Mouse (Mus musculus) spleen, adult 18-20 months (tissue): Measurements from ENCODE around the gene Cpsf4l.
A peak's percentile ranks its signal among the peaks of the same experiment; 100 is the strongest.

Source experiments
- DNase-seq, 2 experiments: peaks; one replicate each; pipeline ENCODE4 v3.0.0; 2022; ENCODE audit warnings: mixed read lengths in 2 of 2

The Cpsf4l gene

DNA sequence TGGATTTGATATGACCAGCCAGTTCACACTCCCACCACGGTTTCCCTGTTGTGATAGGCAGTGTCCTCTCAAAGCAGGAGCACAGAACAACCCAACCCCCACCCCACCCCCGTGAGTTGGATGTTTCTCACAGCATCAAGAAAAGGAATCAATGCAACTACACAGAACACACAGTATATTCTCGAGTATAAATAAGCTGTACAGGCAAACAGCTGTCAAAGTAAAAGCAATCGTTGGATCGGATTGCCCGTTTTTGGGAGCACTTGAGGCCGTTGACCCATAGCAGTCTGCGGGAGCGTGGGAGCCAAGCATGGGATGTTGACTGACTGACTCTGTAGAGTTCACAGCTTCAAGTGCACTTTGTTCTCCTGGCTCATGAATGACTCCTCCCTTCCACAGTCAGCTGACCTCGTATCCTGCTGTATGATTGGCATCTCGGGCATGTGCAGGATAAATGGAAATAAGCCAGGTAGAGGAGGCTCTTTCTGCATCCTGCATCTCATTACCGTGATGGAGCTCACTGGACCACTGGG lies 11.7 kb downstream of the Cpsf4l start:
- DNase-seq, result no peak

DNA sequence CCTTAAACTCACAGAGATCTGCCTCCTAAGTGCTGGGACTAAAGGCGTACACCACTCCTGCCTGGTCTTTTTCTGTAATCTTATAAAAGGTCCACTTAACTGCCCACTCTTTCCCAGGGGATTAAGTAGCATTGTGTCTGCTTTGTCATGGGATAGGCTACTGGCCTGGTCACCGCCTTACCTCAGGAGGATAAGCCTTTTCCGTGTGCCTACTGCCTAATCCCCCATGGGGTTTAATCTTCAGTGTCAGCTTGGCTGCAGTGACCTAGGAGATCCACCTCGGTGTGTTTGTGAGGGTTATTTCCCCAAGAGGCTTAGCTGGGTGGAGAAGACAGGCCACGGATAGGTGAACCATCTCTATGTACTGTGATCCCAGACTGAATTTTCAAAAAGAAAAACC lies 12.2 kb downstream of the Cpsf4l start:
- no peak for DNase-seq

DNA sequence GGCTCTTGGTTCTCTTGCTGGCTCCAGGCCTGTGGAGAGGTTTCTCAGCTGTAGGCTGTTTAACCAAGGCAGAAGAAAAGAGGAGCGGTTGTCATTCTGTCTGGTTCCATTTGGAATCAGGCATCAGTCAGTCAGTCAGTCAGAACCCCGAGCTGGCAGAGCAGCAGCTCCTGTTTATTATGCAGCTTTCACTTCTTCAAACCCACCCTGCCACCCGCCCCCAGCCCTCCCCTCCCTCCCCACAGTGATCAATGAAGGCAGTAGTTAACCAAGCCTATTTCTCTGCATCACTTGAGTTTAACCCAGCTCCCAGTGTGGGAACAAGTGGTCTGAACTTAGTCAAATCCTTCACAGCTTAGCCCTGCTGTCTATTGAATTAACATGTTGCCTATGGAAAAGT lies 18.0 kb downstream of the Cpsf4l start:
- DNase-seq, result no peak

DNA sequence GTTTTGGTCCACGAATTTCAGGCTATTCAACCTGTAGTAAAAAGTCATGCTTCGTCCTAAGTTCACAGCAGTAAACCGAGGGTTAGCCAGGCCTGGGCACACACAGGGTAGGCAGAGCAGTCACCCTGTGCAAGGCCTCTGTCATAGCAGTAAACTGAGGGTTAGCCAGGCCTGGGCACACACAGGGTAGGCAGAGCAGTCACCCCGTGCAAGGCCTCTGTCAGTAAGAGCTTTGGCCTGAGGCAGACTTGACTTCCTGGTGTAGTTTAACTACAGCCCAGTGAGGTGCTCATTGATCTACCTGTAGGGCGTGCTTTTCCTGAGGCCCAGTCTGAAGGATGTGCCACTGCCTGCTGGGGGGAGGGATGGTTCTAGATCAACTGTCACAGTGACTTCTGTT lies 18.5 kb downstream of the Cpsf4l start:
- no peak for DNase-seq

DNA sequence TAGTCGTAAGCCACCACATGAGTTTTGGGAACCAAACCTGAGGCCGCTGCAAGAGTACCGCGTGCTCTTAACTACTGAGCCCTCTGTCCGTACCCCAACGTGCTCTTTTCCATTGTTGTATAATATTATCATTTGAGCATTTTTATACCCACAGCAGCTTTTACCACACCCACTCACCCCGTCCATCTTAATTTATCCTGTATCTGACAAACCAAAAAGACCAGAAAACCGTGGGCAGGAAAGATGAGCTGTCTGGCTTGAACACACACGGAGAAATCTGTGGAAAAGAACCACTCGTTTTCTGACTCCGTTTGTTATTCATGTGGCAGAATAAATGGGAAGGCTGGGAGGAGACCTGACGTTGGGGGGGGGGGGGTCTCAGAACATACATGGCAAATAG lies 19.3 kb downstream of the Cpsf4l start:
- no peak for DNase-seq

DNA sequence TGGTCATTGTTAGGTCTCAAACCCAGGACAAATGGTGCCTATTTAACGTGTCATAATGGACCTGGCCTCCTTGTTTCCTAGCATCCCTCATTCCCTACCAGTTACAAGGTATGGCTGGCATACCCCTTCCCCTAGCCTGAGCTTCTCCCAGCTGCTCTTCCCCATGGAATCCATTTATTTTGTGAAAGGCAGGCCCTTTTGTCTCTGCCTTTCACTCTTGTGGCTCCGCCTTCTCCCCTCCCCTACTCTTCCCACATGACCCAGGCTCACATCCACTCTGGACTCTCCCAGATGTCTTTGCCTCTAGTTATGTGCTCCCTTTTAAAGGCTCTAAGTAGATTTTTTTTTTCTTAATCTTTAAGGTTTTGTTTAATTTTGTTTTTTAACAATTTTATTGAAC lies 22.8 kb downstream of the Cpsf4l start:
- no peak for DNase-seq

DNA sequence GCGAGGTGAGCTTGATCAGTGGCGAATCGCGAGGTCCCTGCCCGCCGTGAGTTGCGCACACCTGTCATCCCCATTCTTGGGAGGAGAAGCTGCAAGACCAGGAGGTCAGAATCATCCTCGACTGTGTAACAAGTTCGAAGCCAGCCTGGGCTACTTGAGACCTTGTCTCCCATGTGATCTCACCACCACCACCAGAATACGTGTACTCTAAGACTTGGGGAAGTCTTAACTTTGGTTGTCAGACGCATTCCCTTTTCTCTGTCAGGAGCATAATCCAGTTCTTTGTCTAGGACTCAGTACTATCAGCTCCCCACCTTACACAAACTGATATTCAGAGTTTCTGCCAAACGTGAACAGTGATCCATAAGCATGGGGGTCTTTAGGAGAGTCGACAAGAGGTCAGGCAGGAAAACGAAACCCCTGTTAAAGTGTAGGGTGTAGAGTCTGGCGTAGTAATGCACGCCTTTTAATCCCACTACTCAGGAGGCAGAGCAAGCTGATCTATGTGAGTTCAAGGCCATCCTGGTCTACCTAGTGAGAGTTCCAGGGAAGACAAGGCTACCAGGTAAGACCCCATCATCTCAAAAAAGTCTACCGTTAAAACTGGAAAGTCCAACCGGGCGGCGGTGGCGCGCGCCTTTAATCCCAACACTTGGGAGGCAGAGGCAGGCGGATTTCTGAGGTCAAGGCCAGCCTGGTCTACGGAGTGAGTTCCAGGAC lies 24.9 kb downstream of the Cpsf4l start:
- DNase-seq, result no peak

DNA sequence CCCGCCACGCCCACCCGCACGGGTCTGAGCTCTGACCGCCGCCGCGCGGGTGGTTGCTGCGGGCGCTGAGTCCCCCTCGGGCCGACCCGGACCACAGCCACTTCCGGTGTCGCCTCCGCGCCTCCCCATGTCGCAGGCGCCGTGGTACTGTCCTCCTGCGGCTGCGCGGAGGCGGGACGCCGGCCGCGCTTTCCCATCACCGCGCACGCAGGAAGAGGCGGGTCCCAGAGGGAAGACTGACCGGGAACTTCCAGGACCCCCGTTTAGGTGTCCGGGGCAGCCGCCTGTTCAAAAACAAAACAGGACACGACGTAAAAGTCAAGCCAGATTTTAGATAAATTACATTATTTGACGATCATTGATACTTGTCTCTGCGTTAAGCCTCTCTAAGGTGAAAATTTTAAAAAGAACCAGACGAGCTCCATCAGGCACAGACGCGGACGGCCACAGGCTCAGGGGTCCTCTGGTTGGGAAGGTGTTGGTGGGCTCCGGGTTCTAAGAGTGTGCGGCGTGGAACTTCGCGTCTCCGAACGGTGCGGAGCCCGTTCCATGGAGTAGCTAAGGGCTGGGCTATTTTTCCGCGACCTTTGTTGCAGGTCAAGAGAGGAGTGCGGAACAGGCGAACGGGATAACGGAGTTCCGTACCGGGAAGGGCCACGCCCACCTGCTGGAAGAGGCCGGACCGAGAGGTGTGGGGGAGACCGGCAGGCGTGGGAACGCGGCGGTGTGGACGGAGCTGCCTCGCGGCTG lies 25.7 kb downstream of the Cpsf4l start, which contains the start of the genes Fam104a and D11Wsu47e:
TSS of gene Fam104a (minus strand) at position 199 of the 750 bp plus-strand sequence.
TSS of gene D11Wsu47e (plus strand) at position 456 of the 750 bp plus-strand sequence.
- DNase-seq, result peak; percentile 93 to 96

DNA sequence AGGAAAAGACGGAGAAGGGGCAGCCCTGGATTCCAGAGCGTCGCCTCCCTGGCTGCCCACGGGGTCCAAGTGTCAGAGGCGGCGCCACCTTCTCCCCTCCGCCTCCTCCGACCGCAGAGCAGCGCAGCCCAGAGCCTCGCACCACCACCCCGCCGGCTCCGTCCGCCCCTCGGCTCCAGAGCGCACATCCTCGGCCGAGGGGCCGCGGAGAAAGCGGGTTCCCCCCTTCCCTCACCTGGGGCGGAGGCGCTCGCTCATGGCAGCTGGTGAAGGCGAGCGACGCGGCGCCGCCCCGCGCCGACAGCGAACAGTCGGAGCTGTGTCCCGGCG lies 26.2 kb downstream of the Cpsf4l start:
- no peak for DNase-seq

DNA sequence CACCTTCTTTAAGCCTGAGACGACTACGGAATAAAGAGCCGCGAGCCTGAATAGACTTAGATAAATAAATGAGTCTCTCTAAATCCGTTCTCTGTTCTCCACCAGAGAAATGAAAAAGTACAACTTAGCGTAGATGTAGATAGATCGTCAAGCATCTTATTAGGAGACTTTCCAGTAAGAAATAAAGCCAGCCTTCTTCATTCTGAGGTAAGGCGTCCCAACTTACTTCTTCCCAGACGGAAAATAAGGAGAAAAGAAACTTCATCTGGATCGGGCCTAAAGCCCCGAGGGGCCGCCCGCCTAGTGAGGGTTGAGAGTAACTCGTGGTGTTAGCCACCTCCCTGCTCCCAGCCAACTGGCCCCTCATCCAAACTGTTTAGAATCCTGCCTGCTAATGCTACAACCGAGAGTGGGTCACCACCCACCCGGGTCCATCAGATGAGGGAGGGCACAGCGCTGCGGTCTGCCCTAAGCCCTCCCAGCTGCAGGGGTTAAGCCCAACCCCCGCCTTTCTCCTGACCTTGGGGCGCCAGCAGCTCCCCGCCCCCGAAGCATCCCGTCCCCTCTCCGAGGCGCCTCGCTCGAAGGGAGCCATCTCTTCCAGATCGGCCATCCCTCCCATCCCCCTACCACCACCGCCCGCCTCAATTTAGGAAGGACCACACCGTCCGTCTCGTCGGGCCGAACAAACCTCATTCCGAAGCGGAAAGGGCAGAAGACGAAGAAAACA lies 26.8 kb downstream of the Cpsf4l start:
- DNase-seq, result peak; percentile 41

DNA sequence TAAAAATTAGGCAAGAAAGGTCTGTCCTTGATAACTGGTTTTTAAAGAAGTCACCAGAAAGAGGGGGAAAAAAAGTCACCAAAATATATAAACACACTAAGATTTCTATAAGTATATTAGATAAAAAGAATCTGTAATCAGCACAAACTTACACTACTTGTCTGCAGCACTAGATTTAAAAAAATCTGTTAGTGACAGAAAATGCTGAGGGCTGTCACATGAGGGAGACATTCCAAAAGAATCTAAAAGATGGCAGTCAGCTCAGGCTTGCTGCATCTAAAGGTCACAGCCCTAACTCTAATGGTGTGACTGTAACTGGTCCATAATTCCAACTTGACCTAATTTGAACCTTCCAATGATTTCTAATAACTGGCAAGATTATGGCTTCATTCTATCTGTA lies 27.8 kb downstream of the Cpsf4l start:
- DNase-seq, result no peak

DNA sequence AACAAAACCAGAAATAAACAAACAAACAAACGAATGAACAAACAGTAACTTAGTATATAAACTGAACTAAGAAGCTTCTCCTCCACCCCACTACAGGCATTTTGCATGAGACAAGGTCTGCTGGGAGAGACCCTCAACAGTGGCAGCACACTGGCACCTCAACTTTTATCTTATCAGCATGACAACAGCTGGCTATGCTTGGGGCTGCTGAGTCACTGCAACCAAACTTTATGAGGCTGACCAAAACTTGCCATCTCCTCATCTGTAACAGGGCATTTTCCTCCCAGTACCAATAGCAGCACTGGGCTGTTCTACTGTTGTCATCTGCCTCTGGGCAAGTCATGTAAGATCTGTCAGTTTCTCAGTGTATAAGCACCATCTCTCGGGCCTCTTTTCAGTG lies 28.9 kb downstream of the Cpsf4l start:
- DNase-seq, result no peak

DNA sequence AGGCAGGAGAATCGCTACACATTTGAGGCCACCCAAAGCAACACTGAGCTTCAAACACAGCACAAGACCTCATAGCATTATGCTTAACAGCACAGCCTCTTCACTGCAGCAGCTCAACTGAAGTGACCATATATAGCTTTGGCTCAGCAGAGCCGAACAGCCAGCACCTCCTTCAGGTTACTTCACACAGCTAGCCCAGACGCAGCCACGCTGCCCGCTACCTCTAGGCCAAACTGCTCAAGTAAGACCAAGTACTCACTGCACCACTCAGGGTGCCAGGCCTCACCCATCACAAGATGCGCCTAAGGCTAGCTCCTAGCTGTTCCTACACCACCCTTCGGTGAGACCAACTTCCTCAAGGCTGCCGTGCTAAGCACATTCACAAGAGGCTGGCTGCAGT lies 31.4 kb downstream of the Cpsf4l start:
- no peak for DNase-seq

DNA sequence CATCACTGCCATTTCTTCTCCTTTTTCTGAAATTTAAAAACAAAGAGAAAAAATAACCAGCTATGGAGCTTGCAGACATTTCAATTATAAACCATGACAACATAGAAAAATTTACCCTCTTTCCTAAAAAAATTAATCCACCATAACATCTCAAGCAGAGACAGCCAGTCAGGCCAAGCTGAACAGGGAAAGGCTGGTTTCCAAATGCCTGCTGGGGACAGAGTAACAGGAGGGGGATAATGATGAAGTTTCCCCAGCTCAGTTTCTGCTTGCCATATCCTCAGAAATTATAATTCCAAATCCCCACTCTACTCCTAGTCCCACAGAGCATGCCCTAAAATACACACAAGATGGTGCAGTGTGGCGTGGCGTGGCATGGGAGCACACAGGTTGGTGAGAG lies 32.4 kb downstream of the Cpsf4l start:
- no peak for DNase-seq

DNA sequence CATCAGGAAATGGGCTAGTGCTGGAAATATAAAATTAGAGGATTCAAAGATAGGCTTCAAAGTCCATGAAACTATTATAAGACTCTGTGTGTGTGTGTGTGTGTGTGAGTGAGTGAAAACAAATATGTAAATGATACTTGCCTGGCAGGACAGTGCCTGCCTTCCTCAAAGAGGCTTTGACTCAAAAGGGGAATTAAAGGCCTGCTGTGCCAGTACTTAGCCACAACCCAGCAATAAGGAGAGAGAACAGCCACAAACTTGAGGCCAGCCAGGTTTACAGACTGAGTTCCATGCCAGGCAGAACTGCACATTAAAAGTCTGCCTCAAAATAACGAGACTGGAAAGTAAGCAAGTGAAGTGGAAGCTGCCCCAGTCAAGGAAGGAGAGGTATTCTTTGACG lies 33.0 kb downstream of the Cpsf4l start:
- DNase-seq, result no peak

DNA sequence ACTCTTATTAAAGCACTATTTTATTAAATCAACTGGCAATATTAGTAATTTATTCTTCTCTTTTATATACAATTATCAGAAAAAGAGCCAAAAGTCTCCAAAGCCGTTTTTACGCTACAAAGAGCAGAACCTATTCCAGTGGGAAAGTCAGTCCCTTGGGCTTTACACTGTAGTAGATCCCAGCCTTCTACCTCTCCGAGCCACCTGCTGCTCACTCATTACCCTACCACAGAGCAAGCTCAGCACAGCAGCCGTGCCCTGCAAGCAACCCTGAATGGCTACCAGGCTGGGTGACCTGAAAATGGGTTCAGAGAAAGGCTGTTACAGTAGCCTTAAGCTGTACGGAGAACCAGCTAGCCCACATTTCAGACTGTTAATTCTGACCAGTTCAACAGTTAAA lies 35.2 kb downstream of the Cpsf4l start:
- no peak for DNase-seq

DNA sequence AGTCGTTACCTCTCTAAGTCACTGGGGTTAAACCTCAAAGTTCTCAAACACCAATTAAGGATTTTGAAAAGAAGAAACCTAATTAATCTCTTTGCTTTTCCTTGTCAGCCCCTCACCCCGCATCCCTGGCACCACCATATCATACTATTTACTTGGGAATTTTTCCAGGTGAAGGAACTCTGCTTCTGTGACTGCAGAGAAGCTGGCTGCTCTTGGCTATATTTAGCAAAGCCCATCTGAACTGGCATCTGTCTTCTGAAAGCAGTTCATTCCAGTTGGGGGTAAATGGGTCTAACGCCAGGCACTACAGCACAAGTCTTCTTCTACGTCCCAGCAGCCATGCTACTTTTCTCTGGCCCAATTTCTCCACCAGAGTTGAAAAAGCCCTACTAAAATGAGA lies 36.2 kb downstream of the Cpsf4l start:
- no peak for DNase-seq

DNA sequence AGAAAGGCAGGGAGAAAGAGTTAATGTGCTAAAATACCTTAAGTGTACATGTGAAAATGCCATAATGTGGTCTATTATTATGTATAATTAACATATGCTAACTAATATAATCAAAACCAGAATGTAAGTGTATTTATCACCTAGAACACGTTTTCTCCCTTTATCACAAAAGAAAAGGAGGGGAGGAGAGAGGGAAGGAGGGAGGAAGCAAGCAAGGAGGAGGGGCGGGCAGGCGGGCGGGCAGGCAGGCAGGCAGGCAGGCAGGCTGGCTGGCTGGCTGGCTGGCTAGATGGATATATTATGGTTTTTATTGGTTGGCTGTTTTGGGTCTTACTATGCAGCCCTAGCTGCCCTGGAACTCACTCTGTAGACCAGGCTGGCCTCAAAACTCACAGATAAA lies 40.1 kb downstream of the Cpsf4l start:
- no peak for DNase-seq

DNA sequence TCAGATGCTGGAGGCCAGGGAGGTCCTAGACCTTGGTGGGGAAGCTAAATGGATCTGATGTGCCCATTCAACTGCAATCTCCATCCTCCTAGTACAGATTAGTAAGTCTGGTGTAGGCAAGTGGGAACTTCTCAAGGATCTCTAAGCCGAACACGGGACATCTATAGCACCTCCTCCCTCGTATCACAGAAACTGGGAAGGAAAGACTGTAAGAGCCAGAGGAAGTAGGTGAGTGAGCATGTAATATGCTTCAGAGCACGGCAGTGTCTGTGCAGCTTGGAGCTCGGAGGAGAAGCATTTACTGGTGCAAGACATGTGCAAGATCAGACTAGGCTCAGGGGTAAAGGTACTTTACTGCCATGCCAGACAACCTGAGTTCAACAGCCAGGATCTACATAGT lies 41.0 kb downstream of the Cpsf4l start:
- DNase-seq, result no peak

DNA sequence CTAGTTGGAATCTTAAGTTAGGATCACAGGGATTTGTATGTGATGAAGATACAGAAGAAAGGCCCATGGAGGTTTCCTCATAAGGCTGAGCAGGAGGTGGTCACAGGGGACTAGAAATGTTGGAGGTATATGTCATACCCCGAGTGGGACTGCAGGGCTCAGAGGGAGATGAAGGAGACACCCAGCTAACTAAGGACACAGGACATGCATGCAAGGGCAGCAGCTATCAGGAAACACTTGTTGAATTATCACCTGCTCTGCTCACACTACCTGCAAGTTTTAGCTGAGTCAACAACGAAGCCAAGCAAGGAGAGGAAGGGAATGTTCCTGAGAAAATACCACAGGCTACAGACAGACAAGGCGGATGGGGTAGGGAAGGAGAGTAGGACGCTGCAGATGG lies 42.1 kb downstream of the Cpsf4l start:
- DNase-seq, result no peak

DNA sequence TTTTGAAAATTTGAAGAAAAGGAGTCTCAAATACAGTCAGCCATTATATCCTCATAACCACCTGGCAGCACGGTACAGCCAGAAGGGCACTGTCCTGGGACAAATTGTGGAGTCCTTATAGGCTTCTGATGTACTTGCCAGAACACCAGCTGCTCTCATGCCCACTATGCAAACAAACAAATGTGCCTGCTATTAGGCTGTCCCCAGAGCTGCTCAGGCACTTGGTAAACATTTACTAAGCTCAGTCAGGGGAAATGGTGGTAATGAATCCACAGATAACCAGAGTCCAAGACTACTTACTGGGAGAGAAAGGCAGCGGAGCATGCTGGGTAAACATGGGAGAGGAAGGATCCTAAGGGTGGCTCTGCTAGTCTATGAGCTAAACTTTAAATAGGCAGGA lies 42.7 kb downstream of the Cpsf4l start:
- no peak for DNase-seq

DNA sequence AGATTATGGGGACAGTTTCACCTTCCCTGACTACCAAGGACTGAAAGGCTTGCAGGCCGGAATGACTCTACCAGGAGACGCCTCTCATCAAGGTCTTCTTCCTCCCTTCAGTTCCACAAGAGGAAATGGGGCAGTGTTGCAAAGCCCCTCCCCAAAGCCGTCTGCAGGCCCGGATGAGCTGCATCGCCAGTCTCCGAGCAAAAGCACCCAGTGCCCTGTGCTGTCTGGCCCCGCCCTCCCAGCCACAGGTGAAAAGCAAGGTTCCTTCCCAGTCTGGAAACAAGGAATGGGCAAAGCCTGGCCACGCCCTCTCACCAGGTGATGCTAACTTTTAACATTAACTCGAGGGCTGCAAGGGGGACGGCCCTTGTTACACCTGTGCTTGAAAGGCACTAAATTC lies 43.2 kb downstream of the Cpsf4l start:
- no peak for DNase-seq

DNA sequence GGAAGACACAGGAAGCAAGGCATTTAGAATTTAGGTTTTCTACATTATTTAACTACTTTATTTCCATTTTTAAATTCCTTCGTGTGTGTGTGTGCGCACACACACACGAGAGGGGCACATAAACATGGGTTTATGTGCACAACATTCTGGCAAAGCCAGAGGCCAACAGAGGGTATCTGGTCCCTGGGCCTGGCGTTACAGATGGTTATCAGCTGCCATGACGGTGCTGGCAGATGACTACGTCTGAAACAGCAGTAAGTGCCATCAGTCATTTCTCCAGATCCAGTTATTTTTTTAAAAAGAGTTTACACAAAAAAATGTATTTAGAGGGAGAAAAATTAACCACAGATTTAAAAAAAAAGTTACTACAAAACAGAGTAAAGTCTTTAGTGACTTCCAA lies 43.6 kb downstream of the Cpsf4l start:
- no peak for DNase-seq

DNA sequence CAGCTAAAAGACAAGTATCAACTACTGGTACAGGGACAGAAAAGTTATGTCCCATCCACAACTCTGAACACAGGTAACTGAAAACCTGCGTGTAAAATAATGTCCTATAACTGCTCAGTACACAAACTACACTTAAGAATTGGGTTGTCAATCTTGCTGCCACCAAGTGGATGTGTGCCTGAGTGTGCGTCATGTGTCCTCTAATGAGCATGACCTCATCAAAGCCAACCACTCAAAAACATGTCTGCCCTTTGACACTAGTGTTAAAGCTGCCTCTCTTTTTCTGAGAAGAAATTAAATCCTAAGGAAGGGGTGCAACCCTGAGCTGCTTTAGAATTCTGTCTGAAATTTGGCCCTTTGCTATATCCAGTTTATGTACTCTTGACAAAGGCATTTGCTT lies 45.5 kb downstream of the Cpsf4l start:
- no peak for DNase-seq
